Mouse (Mus musculus) layer of hippocampus, adult 9-11 months (tissue): Measurements from ENCODE around the gene Wnt1.

Experiments used
- DNase-seq: peaks from one replicate; pipeline ENCODE4 v3.0.0; 2022

Wnt1 gene

GRCm38 (mm10) chr15:98839161-98839560 lies 49.5 kb downstream of the Wnt1 start:
- no peak for DNase-seq

GRCm38 (mm10) chr15:98839671-98840585 lies 50.3 kb downstream of the Wnt1 start:
- DNase-seq, result no peak
